Mouse (Mus musculus) T-helper 17 cell (primary cell): Measurements from ENCODE around the gene Rpusd2.

ENCODE experiments used
- in situ Hi-C, 2 experiments: fragments of 300-600 bp; cut with MboI, MseI; formaldehyde crosslinking; loops; 1 replicate in 1 of 2; 2 replicates in 1 of 2; pipeline ENCODE4 v1.15.1; 2025; ENCODE audit warnings: high pct_unique_total_duplicates in 2 of 2

Rpusd2 gene

DNA sequence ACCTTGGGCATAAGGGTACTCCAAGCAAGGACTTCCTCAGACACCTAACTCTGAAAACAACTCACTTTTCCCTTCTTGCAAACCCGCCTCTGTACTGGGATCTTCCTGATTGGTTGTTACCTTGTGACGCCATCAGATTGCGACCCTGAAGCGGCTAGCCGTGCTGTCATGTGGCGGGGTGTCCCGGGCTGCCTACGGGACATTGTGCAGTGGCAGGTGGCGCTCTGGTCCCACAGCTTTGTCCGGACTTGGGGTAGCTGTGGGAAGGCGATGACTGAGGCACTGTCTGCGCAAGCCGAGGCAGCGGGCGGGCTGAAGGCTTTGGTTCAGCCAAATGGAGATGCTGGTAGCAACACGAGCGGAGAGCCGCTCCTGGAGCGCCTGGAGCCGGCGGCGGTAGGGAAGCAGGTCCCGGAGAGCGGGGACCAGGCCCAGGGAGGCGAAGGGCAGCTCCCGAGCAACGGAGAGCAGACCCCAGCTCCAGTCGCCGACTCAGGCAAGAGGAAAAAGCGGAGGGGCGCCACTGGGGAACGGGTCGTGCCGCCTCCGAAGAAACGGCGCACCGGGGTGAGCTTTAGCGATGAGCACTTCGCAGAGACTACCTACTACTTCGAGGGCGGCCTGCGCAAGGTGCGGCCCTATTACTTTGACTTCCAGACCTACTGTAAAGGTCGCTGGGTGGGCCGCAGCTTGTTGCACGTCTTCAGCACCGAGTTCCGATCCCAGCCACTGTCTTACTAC, at the start of gene Rpusd2:
TSS of gene Rpusd2 (plus strand) at position 135 of the 741 bp plus-strand sequence.
- in situ Hi-C loops = loop anchor here in 1 of 2 experiments (5.0 kb wide), 1 partner anchor 77 kb away; the partner anchor contains the start of gene Rad51

- in situ Hi-C loops = no loop called here
These were observed 39.1 kb upstream of the Rpusd2 start for GRCm38 (mm10) chr2:118995490-118995889.

DNA sequence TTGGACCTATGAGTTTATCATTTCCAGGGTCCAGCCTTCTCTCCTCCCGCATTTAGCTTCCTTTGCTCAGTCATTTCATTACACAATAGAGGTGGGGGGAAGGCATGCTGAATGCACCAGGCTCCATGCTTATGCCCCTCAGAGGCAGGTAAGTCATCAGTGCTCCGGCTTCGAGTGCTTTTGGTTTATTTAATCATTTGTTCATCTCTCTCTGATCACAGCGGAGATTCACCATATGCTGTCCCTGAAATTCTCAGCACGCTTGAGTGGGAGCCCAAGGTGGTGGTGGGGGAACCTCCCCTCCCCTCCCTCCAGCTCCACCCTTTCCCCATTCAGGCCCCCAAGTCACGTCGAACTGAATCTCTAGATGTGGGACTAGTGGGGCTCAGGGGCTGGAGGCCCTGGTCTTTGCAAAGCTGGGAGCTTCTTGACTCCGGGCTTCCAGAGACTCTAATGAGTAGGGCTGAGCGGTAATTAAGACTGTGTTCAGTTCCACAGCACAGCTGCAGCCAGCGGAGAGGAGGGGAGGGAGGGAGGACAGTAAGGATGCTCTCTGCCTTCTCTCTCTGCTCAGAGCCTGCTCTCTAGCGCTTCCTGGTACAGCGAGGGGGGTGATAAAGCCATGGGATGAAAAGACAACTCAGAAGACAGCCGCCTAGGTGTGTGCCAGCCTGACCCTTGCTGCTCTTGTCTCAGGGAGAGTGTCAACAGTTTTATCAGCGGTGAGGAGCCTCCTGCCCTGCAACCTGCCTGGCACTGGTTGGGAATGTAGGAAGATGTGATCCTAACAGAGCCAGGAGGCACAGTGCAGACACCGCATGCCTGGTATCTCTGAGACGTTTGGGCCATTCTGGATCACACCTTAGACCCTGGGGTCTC, 38.4 kb upstream of the Rpusd2 start:
- in situ Hi-C loops = no loop called here

- in situ Hi-C loops = no loop called here
These were observed 37.8 kb upstream of the Rpusd2 start for GRCm38 (mm10) chr2:118996798-118997105.

DNA sequence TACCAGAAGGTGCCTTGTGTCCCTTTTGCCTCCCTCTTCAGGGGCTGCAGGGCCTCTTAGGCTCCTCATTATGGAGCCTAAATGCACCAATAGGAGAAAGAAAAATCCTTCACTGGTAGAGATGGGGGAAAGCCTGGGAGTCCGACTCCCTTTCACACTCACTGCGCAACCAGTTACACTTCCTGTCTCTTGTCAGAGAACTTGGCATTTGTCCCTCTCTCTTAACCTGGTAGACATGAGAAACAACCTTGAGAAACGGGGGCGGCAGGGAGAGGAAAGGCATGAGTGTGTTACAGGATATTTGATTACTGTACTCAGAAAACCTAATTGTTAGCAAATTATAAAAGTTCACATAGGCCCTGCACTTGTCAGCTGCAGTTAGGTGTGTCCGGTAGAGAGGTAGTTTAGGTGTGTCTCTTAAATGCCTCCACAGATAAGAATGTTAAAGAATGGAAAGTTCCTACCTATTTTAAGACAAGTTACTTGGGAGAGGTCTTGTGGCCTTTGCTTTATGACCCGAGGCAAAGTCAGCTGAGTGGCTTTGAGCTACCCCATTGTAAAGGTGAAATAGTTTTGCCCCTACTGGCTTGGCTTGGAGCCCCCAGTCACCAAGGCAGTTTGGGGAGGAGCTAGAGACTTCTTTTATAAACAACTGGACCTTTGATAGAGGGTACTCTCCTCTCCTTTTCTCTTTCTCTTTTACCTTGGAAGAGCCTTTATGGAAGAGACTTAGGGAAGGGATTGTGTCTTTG, 36.3 kb upstream of the Rpusd2 start:
- in situ Hi-C loops = no loop called here

DNA sequence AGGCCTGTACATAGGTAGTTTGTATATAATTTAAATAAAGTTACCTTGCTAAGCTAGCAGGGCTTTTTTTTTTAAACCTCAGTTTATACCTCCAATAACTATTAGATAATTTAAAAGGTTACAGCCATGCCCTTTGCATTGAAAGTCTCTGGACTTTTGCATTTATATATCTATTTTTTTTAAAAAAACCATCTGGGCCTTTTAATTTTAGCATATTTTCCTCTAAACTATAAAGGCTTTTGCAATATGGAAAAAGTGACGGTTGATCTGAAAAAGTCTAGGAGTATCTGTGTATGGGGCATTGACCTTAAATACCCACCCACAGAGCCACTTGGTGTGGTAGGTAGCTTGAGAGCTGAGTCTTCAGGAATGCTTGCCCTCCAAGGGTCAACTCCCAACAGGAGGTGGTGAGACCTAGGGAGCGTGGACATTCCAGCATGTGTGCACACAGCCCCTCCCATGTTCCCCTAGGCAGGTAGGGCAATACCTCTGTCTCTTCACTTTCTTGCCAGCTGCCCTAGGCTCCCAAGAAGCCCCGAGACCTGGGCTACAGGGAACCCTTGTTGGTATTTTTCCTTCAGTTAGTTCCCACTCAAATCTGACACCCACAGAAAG, 35.5 kb upstream of the Rpusd2 start:
- in situ Hi-C loops = no loop called here

- in situ Hi-C loops = no loop called here
These were observed 27.7 kb upstream of the Rpusd2 start for GRCm38 (mm10) chr2:119006886-119007285.

GRCm38 (mm10) chr2:119009376-119009775, 25.2 kb upstream of the Rpusd2 start:
- in situ Hi-C loops = no loop called here

DNA sequence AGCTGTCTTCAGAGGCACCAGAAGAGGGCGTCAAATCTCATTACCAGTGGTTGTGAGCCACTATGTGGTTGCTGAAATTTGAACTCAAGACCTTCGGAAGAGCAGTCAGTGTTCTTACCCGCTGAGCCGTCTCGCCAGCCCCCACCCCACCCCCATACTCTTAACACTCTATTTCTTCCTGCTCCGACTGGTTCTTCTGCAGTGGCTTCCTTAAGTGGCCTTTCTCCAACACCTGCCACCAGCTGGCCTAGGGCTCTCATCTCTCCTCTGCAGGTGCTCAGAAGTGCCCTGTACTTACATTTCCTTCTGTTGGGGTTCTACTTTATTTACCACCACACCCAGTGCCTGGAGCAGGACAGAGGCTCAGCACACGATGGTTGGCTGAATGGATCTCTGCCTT, 19.6 kb upstream of the Rpusd2 start:
- in situ Hi-C loops = loop anchor here in 1 of 2 experiments (5.0 kb wide), 1 partner anchor 172 kb away; no protein-coding TSS in a partner anchor

GRCm38 (mm10) chr2:119015604-119016180, 18.9 kb upstream of the Rpusd2 start:
- in situ Hi-C loops = loop anchor here in 1 of 2 experiments (5.0 kb wide), 1 partner anchor 172 kb away; no protein-coding TSS in a partner anchor

- in situ Hi-C loops = loop anchor here in 1 of 2 experiments (5.0 kb wide), 1 partner anchor 171 kb away; no protein-coding TSS in a partner anchor
These were observed 18.3 kb upstream of the Rpusd2 start for GRCm38 (mm10) chr2:119016312-119016711.

GRCm38 (mm10) chr2:119017647-119018046, 16.9 kb upstream of the Rpusd2 start:
- in situ Hi-C loops = loop anchor here in 1 of 2 experiments (5.0 kb wide), 1 partner anchor 170 kb away; no protein-coding TSS in a partner anchor

- in situ Hi-C loops = loop anchor here in 1 of 2 experiments (5.0 kb wide), 1 partner anchor 169 kb away; no protein-coding TSS in a partner anchor
These were observed 16.0 kb upstream of the Rpusd2 start for GRCm38 (mm10) chr2:119018391-119019122.

GRCm38 (mm10) chr2:119019131-119019530, 15.5 kb upstream of the Rpusd2 start:
- in situ Hi-C loops = loop anchor here in 1 of 2 experiments (5.0 kb wide), 1 partner anchor 168 kb away; no protein-coding TSS in a partner anchor

DNA sequence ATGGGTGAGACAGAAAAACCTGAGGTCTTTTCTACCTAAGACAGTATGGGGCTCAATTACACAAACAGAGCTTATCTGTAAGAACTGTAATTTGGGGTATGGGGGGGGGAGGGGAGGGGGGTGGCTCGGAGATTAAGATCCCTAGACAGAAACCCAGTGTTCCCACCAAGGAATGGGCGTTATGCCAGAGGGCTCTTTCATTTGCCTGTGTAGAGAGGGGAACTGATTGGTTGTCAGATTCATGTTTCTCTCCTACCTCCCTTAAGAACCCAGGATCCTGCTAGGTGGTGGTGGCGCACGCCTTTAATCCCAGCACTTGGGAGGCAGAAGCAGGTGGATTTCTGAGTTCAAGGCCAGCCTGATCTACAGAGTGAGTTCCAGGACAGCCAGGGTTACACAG, 15.1 kb upstream of the Rpusd2 start:
- in situ Hi-C loops = loop anchor here in 1 of 2 experiments (5.0 kb wide), 1 partner anchor 168 kb away; no protein-coding TSS in a partner anchor

GRCm38 (mm10) chr2:119023154-119023660, 11.4 kb upstream of the Rpusd2 start:
- in situ Hi-C loops = no loop called here

DNA sequence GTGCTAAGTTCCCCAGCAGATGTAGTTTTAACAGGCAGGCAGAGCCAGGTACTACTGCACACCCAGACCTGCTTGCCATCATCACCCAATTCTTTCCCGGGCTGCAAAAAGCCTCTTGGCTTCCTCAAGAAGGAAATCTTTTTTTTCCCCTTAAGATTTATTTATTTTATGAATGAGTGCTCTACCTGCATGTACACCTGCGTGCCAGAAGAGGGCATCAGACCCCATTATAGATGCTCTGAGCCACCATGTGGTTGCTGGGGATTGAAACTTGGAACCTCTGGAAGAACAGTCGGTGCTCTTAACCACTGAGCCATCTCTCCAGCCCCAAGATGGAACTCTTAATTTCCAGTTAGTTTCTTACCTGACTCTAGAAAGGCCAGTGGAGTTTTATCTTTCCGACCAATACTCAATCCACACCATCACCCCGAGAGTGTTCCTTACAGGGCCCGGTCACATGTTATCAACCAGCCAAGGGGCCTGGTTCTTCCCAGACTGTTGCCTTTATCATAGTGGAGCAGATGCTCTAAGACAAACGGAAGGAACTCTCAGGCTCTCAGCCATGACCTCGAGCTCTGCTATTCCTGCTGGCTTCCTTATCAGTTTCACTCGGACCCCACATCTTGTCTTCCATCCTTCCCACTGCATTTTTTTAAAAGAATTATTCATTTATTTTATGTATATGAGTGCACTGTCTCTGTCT, 9.9 kb upstream of the Rpusd2 start:
- in situ Hi-C loops = no loop called here

GRCm38 (mm10) chr2:119025239-119025616, 9.4 kb upstream of the Rpusd2 start:
- in situ Hi-C loops = no loop called here

DNA sequence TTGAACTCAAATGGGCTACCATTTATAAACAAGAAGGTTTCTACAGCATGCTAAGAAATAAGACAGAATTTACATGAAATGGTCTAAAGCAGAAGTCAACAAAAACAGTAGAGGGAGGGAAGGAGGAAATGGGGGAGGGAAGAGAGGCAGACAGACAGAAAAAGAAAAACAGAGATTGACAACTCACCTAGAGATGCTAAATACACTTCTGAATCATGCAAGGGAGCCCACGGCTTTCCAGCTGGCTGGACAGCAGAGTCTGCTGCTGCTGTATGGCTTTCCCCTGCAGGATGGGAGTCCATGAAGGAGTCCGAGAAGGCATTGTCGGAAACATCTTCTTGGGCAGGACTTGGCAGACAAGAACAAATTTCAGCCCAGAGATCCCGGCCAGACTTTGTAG, 7.6 kb upstream of the Rpusd2 start:
- in situ Hi-C loops = no loop called here
